Mouse (Mus musculus) spleen, adult 2 months (tissue): ENCODE measurements around the gene Manbal.

Experiments
- CTCF ChIP-seq: fragments of 200-500 bp; IDR thresholded peaks from 2 replicates; pipeline ENCODE4 v1.5.1; 2011; ENCODE audit warnings: mild to moderate bottlenecking, inconsistent platforms; ENCODE audit not compliant: insufficient read depth, insufficient read length, insufficient replicate concordance; ENCODE audit errors: extremely low read depth
- POLR2A ChIP-seq: fragments of 200-500 bp; IDR thresholded peaks from 2 replicates; pipeline ENCODE4 v1.6.1; 2011; ENCODE audit warnings: low read depth, low read length, inconsistent platforms

DNA sequence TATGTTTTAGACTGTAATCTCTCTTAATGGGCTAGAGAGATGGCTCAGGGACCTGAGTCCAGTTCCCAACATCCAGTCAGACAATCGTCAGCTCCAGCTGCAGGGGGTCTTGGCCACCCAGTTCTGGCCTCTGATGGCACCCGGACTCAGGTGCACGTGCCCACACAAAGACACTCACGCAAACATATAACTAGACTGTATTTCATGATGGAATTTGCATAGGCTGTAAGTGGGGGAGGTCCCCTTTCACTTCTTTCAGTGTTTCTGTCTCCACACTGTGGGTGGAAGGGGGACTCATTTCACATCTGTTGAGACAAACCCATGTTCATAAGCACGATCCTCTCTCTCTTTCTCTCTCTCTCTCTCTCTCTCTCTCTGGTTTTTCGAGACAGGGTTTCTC, 33.1 kb downstream of the Manbal start:
- no peak for TF ChIP-seq POLR2A
- no peak for TF ChIP-seq CTCF
